Mouse (Mus musculus) left cerebral cortex, postnatal 14 days (tissue): Measurements from ENCODE around the gene Cep19. TPM values are rescaled to one million over a fixed set of nuclear protein-coding genes. Genes with fewer than 3 reads are reported as not detected.

Source experiments
- DNase-seq, 2 experiments: peaks; one replicate each; pipeline ENCODE4 v3.0.0; 2021 to 2022; ENCODE audit warnings: low spot score in 2 of 2, mixed read lengths in 1 of 2
- intact Hi-C: fragments of 180-260 bp; cut with DNase I; formaldehyde crosslinking; loops from one replicate; pipeline ENCODE4 v1.15.1; 2025
- total RNA-seq, 2 experiments: library from RNA; stranded (reverse); gene quantifications; 2 replicates each; pipeline ENCODE4 v1.2.3; 2021

Gene Cep19
- total RNA-seq, 2 experiments from 2014 or later: 68.6 to 71.2 TPM

DNA sequence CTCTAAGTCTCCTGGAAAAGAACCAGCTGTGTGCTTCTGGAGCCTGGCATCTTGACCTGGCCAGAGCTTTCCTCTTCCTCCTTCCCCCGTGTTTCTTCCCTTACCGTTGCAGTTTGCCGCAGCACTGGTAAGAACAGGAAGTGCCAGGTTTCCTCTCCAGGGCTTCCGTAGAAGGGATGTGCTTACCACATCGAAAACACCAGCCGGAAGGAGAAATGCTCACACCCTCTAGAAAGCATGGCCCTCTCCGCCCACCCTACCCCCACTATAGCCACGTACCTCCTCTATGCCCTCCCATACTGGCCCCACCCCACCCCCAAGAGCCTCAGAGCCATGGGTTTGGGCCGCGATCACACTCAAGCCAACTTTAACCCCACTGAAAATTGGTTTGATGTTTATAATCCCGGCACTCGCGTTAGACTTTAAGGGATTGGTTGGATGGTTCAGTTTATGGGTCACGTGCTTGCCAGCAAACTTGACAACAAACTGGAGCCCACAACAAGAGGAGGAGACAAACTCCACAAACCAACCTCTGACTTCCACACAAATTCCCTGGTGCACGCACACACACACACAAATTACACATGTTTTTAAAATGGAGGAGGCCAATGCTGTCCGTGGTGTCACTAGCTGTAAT is 30.7 kb downstream of the Cep19 start:
- intact Hi-C loops: no loop called here
- no peak for DNase-seq

GRCm38 (mm10) chr16:32133148-32133547 is 33.5 kb downstream of the Cep19 start:
- DNase-seq: no peak
- intact Hi-C loops: no loop called here

GRCm38 (mm10) chr16:32135842-32136357 is 36.3 kb downstream of the Cep19 start:
- DNase-seq: no peak
- intact Hi-C loops: no loop called here

DNA sequence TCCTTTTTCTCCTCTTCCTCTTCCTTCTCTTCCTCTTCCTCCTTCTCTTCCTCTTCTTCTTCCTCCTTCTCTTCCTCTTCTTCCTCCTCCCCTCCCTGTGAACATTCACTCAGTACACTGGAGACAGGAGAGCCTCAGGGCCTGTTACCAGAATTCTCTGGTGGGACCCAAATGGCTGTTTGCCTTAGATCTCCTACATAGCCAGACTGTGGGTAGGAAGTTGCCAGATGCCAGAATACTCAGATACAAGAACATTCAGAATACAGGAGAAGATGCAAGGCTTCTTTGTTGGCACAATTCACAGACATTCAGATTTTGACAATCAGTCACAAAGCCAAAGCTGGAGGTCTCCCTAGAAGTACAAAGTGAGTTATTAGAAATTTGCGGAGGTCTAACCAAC is 39.4 kb downstream of the Cep19 start:
- intact Hi-C loops: no loop called here
- peak in 1 of 2 experiments; percentile 15 for DNase-seq

GRCm38 (mm10) chr16:32143766-32144165 is 44.2 kb downstream of the Cep19 start:
- intact Hi-C loops: no loop called here
- DNase-seq: no peak

DNA sequence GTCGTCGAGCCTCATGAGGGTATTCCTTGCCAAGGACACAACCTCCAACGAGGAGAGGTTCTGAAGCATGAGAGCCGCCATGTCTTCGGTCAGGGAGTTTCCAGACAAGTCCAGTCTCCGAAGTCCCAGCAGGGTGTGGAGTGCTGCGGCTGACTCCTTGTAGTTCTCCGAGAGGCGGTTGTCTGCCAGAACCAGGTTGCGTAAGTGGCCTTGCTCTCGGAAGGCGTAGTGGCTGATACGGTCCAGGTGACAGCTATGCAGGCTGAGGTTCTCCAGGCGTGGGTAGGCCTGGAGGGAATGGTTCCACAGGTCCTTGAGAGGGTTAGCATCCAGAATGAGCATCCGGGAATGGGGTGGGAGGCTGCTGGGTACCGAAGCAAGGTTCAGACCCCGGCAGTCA is 45.0 kb downstream of the Cep19 start:
- intact Hi-C loops: no loop called here
- no peak for DNase-seq

DNA sequence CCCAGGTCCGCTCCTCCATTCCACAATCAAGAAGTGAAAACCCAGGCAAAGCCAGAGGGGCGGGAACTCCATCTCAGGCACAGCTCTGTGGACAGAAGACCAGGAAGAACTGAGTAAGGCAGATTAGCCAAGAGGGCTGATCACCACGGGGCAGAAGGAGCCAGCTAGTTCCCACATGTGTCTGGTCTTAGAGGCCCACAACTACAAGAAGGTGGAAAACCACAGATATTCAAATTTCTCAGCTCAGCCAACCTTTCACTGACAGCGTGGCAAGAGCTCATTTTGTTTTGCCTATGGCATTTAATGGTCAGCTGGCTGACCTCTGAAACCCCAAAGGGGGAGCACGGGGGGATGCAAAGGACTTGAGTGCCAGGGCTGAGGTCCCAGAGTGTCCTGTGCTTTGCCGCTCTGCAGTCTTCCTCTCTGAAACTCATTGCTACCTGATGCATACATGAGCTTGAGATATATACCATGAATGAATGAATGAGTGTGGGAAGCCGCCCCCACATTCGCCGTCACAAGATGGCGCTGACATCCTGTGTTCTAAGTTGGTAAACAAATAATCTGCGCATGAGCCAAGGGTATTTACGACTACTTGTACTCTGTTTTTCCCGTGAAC is 48.1 kb downstream of the Cep19 start:
- intact Hi-C loops: no loop called here
- no peak for DNase-seq

GRCm38 (mm10) chr16:32153976-32154375 is 54.4 kb downstream of the Cep19 start:
- DNase-seq: no peak
- intact Hi-C loops: no loop called here

DNA sequence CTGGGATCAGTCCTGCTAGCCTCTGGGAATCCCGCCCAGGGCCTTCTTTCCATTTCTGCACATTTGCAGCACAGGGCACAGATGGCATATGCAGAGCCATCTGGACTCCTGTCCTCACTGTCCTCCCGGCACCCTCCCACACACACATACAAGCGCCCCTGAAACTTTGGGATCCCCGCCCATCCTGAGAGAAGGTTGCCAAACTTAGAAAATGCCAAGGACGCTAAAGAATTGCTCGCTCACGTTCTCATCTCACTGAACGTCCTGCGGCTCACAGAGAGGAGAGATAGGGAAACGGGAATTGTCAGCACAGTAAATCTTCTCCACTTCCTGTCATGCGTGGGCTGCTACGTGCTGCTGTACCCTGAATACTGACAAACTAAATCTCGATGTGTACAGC is 54.8 kb downstream of the Cep19 start:
- DNase-seq: peak; percentile 77 to 89
- intact Hi-C loops: no loop called here

DNA sequence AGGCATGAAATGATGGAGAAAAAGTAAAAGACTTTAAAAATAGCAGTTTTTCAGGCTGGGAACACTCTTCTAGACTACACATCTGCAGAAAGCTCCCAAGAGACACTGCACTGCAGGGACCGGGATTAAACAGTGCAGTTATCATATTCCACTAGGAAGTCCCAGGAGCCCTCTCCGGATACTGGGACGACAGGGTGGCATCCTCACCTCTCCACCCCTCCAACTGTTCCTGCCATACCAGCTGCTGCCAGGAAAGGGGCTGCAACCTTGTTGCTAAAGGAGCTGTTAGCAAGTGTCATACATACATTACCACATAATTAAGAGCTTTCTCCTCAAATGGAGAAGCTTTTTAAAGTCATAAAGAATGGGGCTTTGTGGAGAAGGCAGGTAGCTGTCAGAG is 57.1 kb downstream of the Cep19 start:
- intact Hi-C loops: no loop called here
- DNase-seq: no peak

GRCm38 (mm10) chr16:32157369-32157768 is 57.8 kb downstream of the Cep19 start:
- DNase-seq: no peak
- intact Hi-C loops: no loop called here

Other genes starting within 250 kb of the Cep19 start
- gene Meltf, start 221.0 kb upstream of the Cep19 start, total RNA-seq: under 1 TPM; 0.40 to 0.46 TPM
- 10 to 100 TPM; 14.6 to 20.9 TPM for gene Pigz, start 165.9 kb upstream of the Cep19 start, total RNA-seq
- gene 0610012G03Rik, start 151.3 kb upstream of the Cep19 start, total RNA-seq: 10 to 100 TPM; 50.7 to 56.1 TPM
- gene Ncbp2, start 151.3 kb upstream of the Cep19 start, total RNA-seq: 10 to 100 TPM; 47.8 to 49.5 TPM
- 10 to 100 TPM; 44.6 to 47.6 TPM for gene Senp5, start 96.5 kb upstream of the Cep19 start, total RNA-seq
- 10 to 100 TPM; 26.5 to 27.8 TPM for gene Pak2, start 20.5 kb upstream of the Cep19 start, total RNA-seq
- gene Pigx, start 60 bp upstream of the Cep19 start, total RNA-seq: 10 to 100 TPM; 26.4 TPM
- 10 to 100 TPM in 1 of 2 experiments, 1 to 10 TPM in 1; 8.5 to 12.3 TPM for gene Nrros, start 65.8 kb downstream of the Cep19 start, total RNA-seq
- not detected for gene Bex6, start 80.0 kb downstream of the Cep19 start, total RNA-seq
- 10 to 100 TPM; 41.4 to 44.7 TPM for gene Fbxo45, start 147.4 kb downstream of the Cep19 start, total RNA-seq
- gene Wdr53, start 147.4 kb downstream of the Cep19 start, total RNA-seq: 10 to 100 TPM; 10.9 to 11.9 TPM
- not detected for gene Smco1, start 171.7 kb downstream of the Cep19 start, total RNA-seq
- 10 to 100 TPM; 25.4 to 28.6 TPM for gene Rnf168, start 177.7 kb downstream of the Cep19 start, total RNA-seq
- gene Ubxn7, start 232.5 kb downstream of the Cep19 start, total RNA-seq: 10 to 100 TPM; 52.5 to 55.7 TPM